In genomic region chr5:52051383-52052071, GRCm38 (mm10) we compare ENCODE assay signal across 8 mouse cellular contexts.
A peak's percentile ranks its signal among the peaks of the same experiment; 100 is the strongest.
DNase-seq lines count a peak whose midpoint lies in the region; ATAC-seq lines count a peak whose summit lies in the region.

No protein-coding gene starts in this region.

- no peak overlapping the region for H3K9ac ChIP-seq in heart, embryonic 12.5 days
- H3K9ac ChIP-seq in heart, embryonic 14.5 days (ENCODE audit: low read length), result no peak overlapping the region

- no peaks in the 10 kb centered on the region for H3K36me3 ChIP-seq in heart, embryonic 12.5 days
- H3K36me3 ChIP-seq in heart, embryonic 14.5 days (ENCODE audit: control insufficient read depth, insufficient read depth, low read length), result no peaks in the 10 kb centered on the region

- intact Hi-C loops in heart, postnatal 25 days (cut with DNase I), result no loop called here
- intact Hi-C loops in left cerebral cortex, postnatal 36 days (cut with DNase I), result no loop called here

- 31% methylated on average over 10 of the region's 10 CpGs for WGBS in heart, embryonic 12.5 days
- WGBS in heart, embryonic 14.5 days, result 19% methylated on average over 10 of the region's 10 CpGs

- peaks cover 15% of the 10 kb centered on the region for H3K4me1 ChIP-seq in heart, embryonic 12.5 days (replicated peaks)
- peaks cover 4 to 12% of the 10 kb centered on the region in 2 experiments; a peak in 3 of 4 replicates for H3K4me1 ChIP-seq in heart, embryonic 14.5 days (ENCODE audit: control insufficient read depth in 2 of 2, insufficient read depth in 2 of 2, low read length in 2 of 2)

- H3K27me3 ChIP-seq in heart, embryonic 12.5 days (replicated peaks), result no peaks in the 10 kb centered on the region
- no peaks in the 10 kb centered on the region for H3K27me3 ChIP-seq in heart, embryonic 14.5 days (ENCODE audit: control insufficient read depth, insufficient read depth, low read length)

- ATAC-seq in heart, embryonic 12.5 days (ENCODE audit: insufficient number of reproducible peaks, low FRiP score), result peak; percentile 74; the same call in 1 of the 2 replicates
- ATAC-seq in heart, embryonic 14.5 days (ENCODE audit: insufficient number of reproducible peaks, insufficient read depth, low FRiP score, low read depth), result peak; percentile 87
- no peak for ATAC-seq in erythroid progenitor cell, adult 5-6 weeks (replicated peaks; ENCODE audit: low FRiP score, poor library complexity, severe bottlenecking)

- H3K27ac ChIP-seq in heart, embryonic 12.5 days (ENCODE audit: poor library complexity, severe bottlenecking), result peak overlapping the region; percentile 88
- H3K27ac ChIP-seq in heart, embryonic 14.5 days (replicated peaks in 1 of 2; ENCODE audit: control insufficient read depth in 1 of 2, insufficient read depth in 1 of 2, low read depth in 2 of 2, low read length in 2 of 2), result peak overlapping the region; percentile 89 to 90

- H3K4me3 ChIP-seq in heart, embryonic 12.5 days, result no peak overlapping the region
- no peak overlapping the region for H3K4me3 ChIP-seq in heart, embryonic 14.5 days (ENCODE audit: control insufficient read depth in 1 of 2, insufficient read depth in 1 of 2, low read depth in 1 of 2, low read length in 2 of 2)

- H3K4me2 ChIP-seq in heart, embryonic 12.5 days, result peak overlapping the region; percentile 23
- H3K4me2 ChIP-seq in heart, embryonic 14.5 days (ENCODE audit: low read length), result peak overlapping the region; percentile 28

- no peak for DNase-seq in heart, postnatal 25 days (ENCODE audit: low spot score)
- peak; percentile 27 for DNase-seq in cerebellum, adult 11 months
- peak; percentile 38 to 54 for DNase-seq in left cerebral cortex, postnatal 36 days (ENCODE audit: low spot score in 2 of 2)
- no peak for DNase-seq in ovary, postnatal 10 days (ENCODE audit: low spot score)
- no peak for DNase-seq in lung, postnatal 10 days

- H3K9me3 ChIP-seq in heart, embryonic 12.5 days (replicated peaks), result no peaks in the 10 kb centered on the region
- no peaks in the 10 kb centered on the region for H3K9me3 ChIP-seq in heart, embryonic 14.5 days (ENCODE audit: control insufficient read depth, low read length)

Comparison
In these comparisons a context has a peak if more than half of its experiments do, and no peak if none do; other contexts are left out.
1. DNase-seq: peak in cerebellum, adult 11 months (single experiment) and left cerebral cortex, postnatal 36 days (2 of 2); none in heart, postnatal 25 days (single experiment), ovary, postnatal 10 days (single experiment) and lung, postnatal 10 days (single experiment).